Mouse (Mus musculus) adrenal gland, adult (tissue): ENCODE data around the gene Defb36.

ENCODE experiments used
- DNase-seq, 2 experiments: peaks; one replicate each; pipeline ENCODE4 v3.0.0; 2022 to 2023; ENCODE audit warnings: low spot score in 1 of 2; ENCODE audit not compliant: inconsistent age in 2 of 2

The Defb36 gene

DNA sequence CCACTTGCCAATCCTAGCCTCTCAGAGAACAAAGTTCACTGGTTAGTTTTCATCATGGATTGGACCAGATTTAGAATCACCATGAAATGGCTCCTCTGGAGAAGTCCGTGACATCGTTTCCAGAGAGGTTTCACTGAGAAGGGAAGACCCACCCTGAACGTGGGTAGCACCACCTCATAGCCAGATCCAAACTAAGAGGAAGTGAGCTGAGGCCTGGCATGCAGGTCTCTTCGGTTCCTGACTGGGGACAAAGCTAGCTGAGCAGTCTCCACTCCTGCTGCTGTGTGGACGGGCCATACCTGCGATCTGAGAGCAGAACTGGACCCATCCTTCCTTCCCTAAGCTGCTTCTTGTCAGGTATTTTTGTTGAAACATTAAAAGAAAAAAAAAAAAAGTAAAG lies 57.0 kb downstream of the Defb36 start:
- DNase-seq: no peak
